Mouse (Mus musculus) cerebellum, postnatal 4 days (tissue): ENCODE data around the gene Jagn1.

Source experiments
- DNase-seq, 2 experiments: peaks; one replicate each; pipeline ENCODE4 v3.0.0; 2022; ENCODE audit warnings: low spot score in 2 of 2, mixed read lengths in 1 of 2

Jagn1 gene

GRCm38 (mm10) chr6:113434691-113435090 is 7.7 kb upstream of the Jagn1 start:
- DNase-seq: no peak

GRCm38 (mm10) chr6:113435664-113436205 is 6.6 kb upstream of the Jagn1 start, which contains the start of gene Cidec:
Gene Cidec, minus strand, starts transcription at chr6:113435760.
- DNase-seq: no peak

- DNase-seq: no peak
Measured at GRCm38 (mm10) chr6:113437135-113437534, 5.2 kb upstream of the Jagn1 start.

- no peak for DNase-seq
Measured at GRCm38 (mm10) chr6:113438721-113439430, 3.5 kb upstream of the Jagn1 start.

GRCm38 (mm10) chr6:113440686-113441085 is 1.7 kb upstream of the Jagn1 start:
- DNase-seq: no peak

- peak; percentile 62 to 81 for DNase-seq
Measured at GRCm38 (mm10) chr6:113441147-113441680, 1.2 kb upstream of the Jagn1 start.

- no peak for DNase-seq
Measured at GRCm38 (mm10) chr6:113442087-113442441, 305 bp upstream of the Jagn1 start.

- no peak for DNase-seq
Measured at GRCm38 (mm10) chr6:113443091-113443490, 722 bp downstream of the Jagn1 start.

GRCm38 (mm10) chr6:113444207-113444965 is 2.0 kb downstream of the Jagn1 start:
- no peak for DNase-seq

- peak in 1 of 2 experiments; percentile 45 for DNase-seq
Measured at GRCm38 (mm10) chr6:113447639-113448038, 5.3 kb downstream of the Jagn1 start.

GRCm38 (mm10) chr6:113451839-113452238 is 9.5 kb downstream of the Jagn1 start:
- peak in 1 of 2 experiments; percentile 40 for DNase-seq

GRCm38 (mm10) chr6:113455007-113455406 is 12.6 kb downstream of the Jagn1 start:
- no peak for DNase-seq

- no peak for DNase-seq
Measured at GRCm38 (mm10) chr6:113457952-113458534, 15.7 kb downstream of the Jagn1 start, which contains the start of gene Il17re. Gene Il17re, plus strand, starts transcription at chr6:113458484.

GRCm38 (mm10) chr6:113458635-113459034 is 16.3 kb downstream of the Jagn1 start:
- no peak for DNase-seq

- no peak for DNase-seq
Measured at GRCm38 (mm10) chr6:113464040-113464439, 21.7 kb downstream of the Jagn1 start.

GRCm38 (mm10) chr6:113465602-113466001 is 23.2 kb downstream of the Jagn1 start:
- DNase-seq: peak in 1 of 2 experiments; percentile 56

GRCm38 (mm10) chr6:113468512-113468911 is 26.1 kb downstream of the Jagn1 start:
- DNase-seq: no peak

- peak in 1 of 2 experiments; percentile 69 for DNase-seq
Measured at GRCm38 (mm10) chr6:113469021-113469420, 26.7 kb downstream of the Jagn1 start.

GRCm38 (mm10) chr6:113469432-113469831 is 27.1 kb downstream of the Jagn1 start:
- DNase-seq: peak; percentile 70 to 82

- DNase-seq: no peak
Measured at GRCm38 (mm10) chr6:113471297-113471936, 29.0 kb downstream of the Jagn1 start, which contains the start of gene Il17rc. Gene Il17rc, plus strand, starts transcription at chr6:113471427.

- no peak for DNase-seq
Measured at GRCm38 (mm10) chr6:113472061-113472460, 29.7 kb downstream of the Jagn1 start.
